Mouse (Mus musculus): ENCODE measurements around the gene St3gal5.
A peak's percentile ranks its signal among the peaks of the same experiment; 100 is the strongest.

St3gal5 gene

DNA sequence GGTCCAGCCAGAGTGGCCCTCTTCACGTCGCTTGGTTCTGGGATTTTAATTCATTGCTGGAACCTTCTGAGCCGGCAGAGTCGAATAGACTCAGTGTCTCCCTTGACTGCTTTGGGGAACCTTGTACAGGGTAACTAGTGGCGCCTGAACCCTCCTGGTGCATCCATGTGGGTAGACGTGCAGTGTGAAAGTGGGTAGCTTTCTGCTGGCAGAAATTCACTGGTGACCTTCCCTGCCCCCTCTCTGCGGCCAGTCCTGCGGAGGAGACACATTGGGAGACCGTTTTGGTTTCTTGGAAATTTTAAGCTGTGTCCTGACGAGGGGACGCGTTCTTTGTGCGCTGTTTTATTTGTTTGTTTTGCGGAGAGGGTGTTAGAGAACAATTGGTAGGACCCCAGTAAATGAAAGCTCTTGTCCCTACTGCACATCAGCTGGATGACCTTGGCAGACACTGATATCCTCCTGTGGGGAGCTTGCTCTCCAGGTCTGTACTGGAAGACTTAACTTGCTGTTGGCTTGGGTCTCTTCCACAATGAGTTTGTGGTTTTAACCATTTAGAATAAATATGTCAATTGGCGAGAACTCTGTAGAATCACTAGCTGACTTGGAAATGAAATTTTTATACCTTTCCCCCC is 746 bp downstream of the St3gal5 start:
- DNase-seq (ENCODE audit: low spot score in 2 of 2) = peak in 1 of 2 experiments; percentile 11

DNA sequence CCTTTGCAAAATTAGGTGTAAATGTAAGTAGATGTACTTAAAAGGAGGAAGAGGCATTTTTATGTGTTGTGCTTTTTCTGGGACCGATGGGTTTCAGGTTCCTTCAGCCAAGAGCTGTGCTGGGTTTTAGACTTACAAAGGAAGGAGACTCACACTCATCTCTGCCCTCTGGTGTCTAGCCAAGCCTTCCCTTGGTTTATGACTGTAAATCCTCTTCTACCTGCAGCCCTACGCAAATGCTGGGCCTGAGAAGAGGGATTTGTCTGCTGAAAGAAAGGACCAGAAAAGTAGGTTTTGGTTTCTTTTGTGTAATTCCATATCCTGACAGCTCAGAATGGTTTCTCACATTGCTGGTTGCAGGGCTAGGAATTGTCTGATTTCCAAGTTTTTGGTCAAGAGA is 1.3 kb downstream of the St3gal5 start:
- no peak for DNase-seq (ENCODE audit: low spot score in 2 of 2)

DNA sequence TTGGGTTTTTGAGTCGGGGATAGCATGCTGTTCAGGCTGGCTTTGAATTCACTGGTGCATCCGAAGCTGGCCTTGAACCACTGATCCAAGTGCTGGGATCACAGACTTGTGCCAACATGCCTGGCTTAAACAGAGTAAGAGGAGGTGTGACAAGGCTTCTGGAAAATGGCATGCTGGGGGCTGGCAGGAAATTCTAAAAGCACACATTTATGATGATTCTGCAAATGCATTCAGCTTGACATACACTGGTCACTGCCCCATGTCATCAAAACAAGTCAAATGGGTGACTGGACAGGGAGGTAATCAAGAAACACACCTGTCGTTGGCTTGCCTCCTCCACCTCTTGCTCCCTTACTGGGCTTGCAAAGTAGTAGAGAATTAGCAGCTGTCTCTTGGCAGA is 1.9 kb downstream of the St3gal5 start:
- no peak for DNase-seq (ENCODE audit: low spot score in 2 of 2)

DNA sequence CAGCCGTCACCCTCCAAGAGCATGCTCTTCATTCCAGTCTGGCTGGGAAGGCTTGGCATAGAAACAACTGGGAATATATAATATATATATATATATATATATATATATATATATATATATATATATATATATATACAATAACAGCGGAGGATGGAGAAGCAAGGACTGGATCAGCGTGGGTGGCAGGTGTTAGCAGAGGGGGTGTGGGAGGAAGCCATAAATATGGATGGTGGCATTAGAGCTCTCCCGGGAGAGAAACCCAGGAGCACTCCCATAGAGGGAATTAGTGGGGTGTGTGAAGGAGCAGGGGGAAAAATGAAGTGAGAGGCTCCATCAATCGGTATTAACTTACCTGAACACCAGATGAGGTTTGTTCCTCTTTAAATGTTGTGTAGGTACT is 2.8 kb downstream of the St3gal5 start:
- no peak for DNase-seq (ENCODE audit: low spot score in 2 of 2)

DNA sequence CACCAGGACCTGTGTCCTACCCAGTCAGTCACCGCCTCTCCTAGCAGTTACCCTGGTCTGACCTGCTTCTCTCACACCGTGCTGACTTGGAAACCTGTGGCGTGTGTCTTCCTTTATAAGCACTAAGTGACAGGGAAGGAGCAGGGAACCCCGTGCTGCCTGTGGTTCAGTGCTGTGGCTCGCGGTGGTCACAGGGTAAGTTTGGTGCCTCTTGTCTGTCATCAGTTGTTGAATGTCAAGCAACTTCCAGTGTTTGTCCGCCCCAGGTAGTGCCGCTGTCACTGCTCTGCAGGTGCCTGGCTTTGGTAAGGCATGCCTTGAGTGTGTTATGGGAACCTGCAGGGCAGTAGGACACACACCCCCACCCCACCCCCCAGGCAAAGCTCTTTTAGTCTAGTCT is 3.5 kb downstream of the St3gal5 start:
- no peak for DNase-seq (ENCODE audit: low spot score in 2 of 2)

DNA sequence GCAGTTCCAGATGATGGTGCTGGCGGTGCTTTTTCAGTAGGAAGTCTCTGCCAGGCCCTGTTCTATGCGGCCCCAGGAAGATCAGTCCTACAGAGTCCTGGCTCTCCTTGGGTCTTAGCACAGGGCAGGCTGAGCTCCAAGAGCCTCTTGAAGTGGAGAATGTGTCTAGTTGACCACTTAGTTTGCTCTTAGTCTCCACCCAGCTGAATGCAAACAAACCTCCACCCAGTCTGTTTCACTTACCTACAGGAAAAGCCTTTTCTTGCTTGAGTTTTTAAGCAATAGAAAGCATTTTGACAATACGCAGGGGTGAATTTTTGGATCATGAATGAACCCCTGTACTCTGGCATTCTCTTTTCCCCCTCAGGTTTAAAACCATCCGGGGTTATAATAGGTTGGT is 4.0 kb downstream of the St3gal5 start:
- no peak for DNase-seq (ENCODE audit: low spot score in 2 of 2)

DNA sequence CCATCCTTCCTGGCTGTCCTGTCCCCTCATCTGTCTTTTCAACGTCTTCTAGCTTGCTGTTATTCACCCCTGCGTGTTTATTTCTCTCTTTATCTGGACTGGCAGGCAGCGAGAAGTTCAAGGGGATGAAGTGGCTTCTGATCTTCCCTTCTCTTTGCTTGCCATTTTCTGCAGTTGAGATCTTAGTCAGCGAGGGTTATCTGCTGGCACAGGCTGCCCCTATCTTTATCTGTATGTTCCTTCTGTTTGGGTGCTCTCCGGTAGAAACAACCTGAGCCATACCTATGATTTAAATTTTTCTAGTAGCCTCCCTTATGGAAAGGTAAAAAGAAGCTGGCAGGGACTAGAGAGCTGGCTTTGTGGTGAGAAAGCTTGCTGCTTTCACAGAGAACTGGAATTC is 4.7 kb downstream of the St3gal5 start:
- no peak for DNase-seq (ENCODE audit: low spot score in 2 of 2)

DNA sequence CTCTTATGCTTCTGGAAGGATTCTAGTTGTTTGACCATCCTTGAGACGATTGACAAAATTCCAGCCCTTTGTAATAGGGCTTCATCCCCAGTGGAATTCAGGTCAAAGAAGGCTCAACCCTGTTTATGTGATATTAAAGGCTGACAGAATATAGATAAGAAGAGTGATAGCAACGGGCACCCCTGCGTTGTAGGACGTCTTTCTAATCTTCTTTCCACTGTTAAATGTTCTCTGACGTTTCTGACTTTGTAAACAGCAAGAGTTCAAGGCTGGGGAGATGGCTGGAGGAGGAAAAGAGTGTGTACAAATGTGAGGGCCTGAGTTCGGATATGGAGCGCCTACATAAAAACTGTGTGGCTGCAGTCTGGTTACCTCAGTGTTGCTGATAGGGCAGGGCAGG is 7.1 kb downstream of the St3gal5 start:
- DNase-seq (ENCODE audit: low spot score in 2 of 2) = no peak

DNA sequence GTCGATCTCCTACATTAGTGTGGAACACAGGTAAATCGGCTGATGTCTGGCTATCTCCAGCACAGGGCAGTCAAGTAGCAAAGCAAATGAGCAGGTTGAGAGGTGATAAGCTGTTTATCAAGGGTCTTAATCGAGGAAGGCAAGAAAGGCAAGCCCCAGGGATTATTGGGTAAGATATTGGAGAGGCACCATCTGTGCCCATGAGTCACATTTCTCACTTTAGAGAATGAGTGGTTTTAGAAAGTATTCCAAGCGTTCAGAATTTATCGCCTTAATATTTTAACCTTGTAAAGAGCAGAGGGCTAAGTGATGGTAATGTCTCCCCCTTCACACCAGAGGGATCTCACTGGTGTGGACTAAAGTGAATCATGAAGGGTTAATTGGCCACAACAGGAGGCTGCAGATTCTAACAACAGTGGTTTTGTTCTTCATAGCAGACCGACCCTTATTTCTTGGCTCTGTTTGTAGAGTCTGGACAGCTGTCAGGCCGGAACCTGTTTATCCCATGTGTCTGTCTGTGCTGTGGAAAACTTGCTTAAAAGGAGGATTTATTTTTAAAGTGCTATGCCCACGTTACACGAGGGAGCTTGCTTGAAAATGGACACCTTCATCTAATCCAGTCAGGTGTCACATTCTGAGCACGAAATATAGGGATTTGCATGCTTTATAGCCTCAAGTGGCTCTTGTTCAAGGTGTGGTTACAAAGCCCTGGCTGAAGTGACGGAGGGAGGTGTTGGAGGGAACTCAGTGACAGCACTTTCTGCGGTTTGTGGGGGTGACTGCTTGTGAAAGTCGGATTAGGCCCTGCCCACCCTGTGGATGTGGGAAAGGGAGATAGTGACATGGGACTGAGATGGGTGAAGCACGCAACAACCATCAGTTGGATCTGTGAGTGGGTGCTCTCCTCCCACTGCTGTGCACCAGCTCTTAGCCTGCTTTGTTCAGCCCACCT is 11.8 kb downstream of the St3gal5 start:
- DNase-seq (ENCODE audit: low spot score in 2 of 2) = no peak

DNA sequence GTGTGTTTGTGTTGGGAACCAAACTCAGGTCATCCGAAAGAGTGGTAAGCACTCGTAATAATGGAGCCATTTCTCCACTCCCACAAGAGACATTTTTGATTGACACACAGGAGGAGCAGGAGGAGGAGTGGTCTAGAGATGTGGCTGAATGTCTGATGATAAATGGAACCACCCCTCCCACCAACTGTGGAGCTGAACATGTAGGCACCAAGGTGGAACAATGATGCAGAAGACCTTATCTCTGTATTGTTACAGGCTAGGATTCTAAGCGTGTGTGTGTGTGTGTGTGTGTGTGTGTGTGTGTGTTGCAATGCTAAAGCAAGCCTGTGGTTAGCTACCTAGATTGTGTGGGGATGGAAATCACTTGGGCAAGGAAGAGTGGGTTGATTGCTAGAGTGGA is 13.2 kb downstream of the St3gal5 start:
- no peak for DNase-seq (ENCODE audit: low spot score in 2 of 2)

DNA sequence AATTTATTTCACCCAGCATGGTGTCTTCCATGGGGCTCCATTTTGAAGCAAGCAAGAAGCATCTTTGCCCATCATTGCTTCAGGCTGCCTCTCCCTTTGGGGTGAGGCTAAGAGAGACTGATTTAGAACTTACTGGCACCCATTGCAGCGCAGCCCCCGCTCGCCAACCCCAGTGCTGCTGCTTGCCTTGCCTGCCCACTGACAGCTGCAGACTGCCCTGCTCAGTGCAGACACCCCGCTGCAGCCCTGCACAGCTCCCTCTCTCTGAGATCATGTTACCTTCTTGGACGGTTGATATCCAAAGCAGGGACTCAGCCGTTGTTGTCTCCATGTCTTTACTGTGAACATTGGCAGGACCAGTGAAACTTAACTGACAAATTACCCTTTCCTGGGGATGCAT is 15.2 kb downstream of the St3gal5 start:
- no peak for DNase-seq (ENCODE audit: low spot score in 2 of 2)

DNA sequence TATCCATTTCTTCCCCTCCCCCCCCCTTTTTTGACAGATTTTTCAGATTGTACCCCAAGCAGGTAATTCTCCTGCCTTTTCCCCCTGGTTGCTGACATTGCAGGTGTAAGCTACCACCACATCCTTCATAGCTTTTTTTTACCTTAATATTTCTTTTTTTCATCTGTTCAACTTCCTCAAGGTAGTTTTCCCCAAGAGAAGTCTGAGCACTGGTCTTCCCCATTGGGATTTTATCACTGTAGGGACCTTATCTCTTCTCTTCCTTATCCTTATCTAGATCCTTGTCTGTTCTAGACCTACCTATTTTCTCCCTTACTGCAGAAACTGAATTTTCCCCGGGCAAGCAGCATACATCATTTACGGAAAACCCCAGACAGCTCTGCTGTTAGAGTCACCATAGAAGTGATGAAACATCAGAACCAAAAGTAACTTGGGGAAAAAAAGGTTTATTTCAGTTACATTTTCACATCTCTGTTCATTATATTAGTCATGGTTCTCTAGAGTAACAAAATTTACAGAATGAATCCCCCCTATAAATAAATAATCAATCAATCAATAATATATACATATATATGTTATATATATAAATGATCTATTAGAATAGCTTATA is 15.8 kb downstream of the St3gal5 start:
- no peak for DNase-seq (ENCODE audit: low spot score in 2 of 2)

DNA sequence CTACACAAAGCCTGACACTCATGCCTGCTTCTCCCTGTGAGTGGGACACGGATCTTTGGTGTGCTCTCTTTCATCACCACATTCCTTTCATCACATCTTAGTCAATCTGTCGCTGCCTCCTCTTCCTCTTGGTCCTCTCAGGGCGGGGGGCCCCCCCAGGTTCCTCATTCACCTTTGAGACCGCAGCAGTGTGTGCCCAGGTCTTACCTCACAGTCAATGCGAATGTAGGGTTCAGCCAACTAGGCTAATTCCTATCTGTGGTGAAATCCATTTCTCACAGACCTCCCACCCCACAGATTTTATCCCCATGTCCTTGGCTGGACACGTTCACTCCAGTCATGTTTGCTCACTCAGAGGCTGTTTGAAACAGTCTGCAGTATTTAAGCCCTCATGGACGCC is 17.5 kb downstream of the St3gal5 start:
- no peak for DNase-seq (ENCODE audit: low spot score in 2 of 2)

DNA sequence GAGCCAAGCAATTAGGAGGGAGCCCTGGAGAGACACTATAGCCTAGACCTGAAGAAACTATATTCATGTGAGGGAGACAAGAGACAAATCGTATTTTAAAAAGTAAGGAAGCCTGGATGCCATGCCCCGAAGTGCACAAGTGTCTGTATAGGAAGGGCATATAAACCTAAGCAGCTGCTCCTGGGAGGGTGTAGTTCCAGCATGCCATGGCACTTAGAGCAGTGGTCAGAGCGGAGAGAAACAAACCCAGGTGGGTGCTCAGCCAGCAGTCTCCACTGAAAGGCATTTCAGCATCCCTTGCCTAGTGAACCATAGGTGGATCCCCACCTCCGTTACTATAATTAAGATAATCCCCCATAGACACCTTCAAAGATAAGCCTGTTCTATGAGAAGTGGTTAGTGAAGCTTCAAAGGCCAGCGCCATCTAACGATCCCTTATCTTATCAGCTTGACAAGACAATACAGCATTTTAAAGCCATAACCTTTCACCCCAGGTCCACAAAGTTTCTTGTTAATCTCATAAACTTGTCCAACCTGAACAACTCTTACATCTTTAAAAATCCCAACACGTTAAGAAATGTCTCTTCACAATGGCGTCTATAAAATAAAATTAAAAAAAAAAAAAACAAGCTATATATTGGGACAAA is 20.1 kb downstream of the St3gal5 start:
- no peak for DNase-seq (ENCODE audit: low spot score in 2 of 2)

DNA sequence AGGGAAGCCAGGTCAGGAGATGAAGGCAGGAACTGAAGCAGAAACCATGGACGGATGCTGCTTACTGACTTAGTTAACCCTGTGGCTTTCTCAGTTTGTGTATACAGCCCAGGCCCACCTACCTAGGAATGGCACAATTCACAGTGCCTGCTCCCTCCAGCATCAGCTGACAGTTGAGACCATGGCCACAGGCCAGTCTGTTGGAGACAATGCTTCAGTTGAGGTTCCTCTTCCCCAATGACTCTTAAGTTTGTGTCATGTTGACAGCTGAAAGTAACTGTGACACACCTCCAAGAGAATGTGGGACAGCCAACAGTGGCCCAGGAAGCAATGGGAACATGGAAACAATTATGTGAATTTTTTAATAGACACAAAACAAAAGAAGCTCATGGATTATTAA is 22.5 kb downstream of the St3gal5 start:
- no peak for DNase-seq (ENCODE audit: low spot score in 2 of 2)

DNA sequence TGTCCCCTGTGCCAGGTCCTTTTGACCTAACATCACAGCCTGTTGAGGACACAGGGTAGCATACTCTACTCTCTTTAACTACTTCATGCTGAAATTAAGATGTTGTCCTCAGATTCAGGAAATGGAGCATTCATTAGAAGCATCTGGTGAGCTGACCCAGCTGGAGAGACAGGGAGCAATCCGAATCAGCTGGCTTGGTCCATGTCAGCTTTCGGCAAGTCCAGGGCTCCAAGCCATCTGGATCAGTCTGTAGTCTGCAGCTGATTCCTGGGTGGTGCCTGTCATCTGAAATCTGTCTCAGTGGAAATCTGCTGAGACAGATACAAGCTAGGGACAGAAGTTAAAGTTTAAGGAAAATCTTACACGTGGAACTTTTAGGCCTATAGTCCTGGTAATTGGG is 23.9 kb downstream of the St3gal5 start:
- DNase-seq (ENCODE audit: low spot score in 2 of 2) = no peak

DNA sequence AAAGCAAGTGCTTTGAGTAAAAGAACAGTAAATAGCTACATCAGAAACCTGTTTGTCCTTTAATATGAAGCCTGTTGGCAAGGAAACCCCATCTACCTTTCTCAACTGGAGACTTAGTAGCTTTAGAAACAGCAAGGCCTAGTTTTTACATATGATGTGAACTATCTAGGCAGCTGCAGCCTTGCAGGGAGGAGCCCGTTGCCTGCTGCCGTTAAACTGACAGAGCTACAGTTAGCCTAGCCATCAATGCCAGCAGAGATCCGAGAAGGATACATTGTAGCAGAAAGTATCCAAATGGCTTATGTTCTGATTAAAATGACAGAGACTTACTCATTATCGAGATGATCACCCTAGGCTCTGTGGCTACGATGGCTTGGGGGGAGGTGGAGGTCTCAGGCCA is 25.1 kb downstream of the St3gal5 start:
- no peak for DNase-seq (ENCODE audit: low spot score in 2 of 2)

DNA sequence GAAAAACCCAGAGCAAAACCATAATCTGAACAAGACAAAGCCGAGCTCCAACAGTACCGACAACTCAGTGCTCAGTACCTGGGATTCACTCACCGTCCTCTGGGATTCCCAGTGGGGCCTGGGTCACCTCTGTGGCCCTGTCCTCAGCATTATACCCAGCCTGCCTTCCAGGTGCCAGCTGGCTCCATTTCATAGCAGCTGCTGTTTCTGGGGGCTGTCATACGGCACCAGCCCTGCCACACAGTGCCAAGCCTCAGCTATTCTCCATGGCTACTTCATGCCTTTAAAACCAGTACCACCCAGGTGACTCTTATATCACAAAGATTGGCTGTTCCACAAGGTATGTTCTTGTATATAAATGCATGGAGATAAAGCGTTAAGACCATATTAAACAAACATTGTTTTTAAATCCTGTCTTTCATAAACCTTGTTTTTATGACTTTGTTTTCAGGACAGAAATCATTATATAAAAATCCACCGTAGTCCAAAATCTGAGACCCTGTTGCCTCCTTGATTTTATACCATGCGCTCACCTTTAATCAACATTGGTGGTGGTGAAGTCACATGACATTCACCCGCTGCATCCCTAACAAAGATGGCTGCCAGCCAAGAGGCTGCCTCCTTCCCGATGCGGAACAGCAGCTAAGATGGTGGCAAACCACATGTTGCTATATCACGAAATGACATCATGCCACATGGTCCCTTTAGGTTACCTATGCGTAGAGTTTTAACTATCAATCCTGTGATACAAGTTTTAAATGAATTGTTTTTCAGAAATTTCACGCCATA is 27.1 kb downstream of the St3gal5 start:
- DNase-seq (ENCODE audit: low spot score in 2 of 2) = no peak

DNA sequence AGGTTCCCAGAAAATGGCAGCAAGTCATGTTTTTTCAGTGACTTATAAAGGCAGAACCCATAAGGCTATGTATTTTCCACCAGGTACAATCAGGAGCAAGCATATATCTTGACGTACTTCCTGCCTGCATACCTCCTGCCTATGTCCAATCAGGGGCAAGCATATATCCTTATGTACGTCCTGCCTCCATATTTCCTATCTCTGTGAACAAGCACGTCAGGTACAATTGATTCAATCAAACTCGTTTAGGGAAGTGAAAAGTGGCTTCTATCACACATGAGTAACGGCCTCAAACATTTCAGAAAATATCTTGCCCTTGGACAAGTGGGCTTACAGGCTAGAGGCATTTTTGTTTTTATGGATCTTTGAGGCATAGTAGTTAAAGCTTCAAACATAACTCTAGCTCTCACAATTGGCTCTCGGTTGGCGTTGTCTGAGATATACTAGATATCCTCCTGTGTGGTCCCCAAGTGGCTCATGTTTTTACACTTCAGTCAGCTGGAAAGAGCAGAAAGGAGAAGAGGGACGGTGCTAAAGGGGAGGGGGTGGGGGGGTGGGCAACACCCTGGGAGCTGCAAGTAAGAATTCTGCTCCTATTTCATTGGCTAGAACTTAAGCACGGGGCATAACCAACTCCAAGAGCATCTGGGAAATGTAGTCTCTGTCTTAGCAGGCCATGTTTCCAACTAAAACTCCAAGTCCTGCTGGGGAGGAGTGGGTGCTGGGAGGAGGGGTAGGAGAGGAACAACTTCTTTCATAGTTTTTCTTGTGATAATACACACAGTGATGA is 28.9 kb downstream of the St3gal5 start:
- peak in 1 of 2 experiments; percentile 18 for DNase-seq (ENCODE audit: low spot score in 2 of 2)

DNA sequence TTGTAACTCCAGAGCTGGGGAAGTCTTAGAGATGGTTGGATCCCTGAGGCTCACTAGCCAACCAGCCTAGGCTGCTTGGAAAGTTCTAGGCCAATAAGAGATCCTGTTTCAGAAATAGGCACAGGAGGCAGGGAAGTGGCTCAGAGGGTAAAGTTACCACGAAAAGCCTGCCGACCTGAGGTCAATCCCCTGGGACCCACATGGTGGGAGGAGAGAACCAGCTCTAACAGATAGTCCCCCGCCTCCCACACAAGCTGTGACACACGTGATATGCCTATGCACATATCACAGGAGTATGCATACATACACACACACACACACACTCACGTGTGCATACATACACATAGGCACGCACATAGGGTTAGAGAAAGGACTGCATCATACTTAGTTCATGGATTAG is 32.7 kb downstream of the St3gal5 start:
- peak in 1 of 2 experiments; percentile 15 for DNase-seq (ENCODE audit: low spot score in 2 of 2)
